ENCODE assay signal across 9 mouse cellular contexts in the genomic region with DNA sequence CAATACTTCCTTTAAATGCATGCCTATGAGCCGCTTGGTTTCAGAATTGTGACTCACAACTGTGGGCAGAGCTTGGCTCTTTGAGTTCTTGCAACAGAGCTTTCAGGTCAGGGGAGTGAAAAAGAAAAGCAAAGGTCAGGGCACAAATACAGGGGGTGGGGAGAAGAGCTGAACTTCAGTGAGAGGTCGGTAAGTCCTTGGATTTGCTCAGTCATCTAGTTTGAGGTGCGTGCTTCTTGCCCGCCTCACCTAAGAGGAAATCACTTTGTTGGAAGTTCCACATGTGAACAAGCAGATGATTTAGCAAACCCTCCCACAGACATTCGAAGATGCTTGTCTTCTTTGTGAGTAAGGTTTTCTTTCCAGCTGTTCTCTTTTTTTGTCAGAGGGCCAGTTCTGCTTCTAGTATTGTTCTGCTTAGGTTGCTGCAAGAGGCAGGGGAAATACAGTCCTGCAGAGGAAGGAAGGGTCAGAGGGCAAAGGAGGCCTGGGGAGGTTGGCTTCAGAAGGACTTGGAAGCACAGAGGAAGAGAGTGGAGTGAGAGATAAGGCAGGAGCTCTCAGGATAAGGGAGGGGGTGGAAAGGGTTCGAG. TPM values are rescaled to one million over a fixed set of nuclear protein-coding genes. Genes with fewer than 3 reads are reported as not detected.
A peak's percentile ranks its signal among the peaks of the same experiment; 100 is the strongest.
DNase-seq lines count a peak whose midpoint lies in the region; ATAC-seq and TF ChIP-seq lines count a peak whose summit lies in the region.
"Had no signal": no experiment of that assay in that cellular context is flagged by ENCODE, and none has a peak within 500 bp of the region (broad histone marks: within the 10 kb centered on the region; RNA-seq: fewer than 3 reads in every experiment).

No protein-coding gene starts in this region.

- no peaks in the 10 kb centered on the region for H3K27me3 ChIP-seq in heart, adult 2 months (ENCODE audit: control insufficient read depth, insufficient read depth, low read length)
- H3K27me3 ChIP-seq: neural tube, embryonic 13.5 days had no signal

- TF ChIP-seq CTCF in heart, adult 2 months (IDR thresholded peaks at IDR 0.05), result no peak

- H3K4me3 ChIP-seq in heart, adult 2 months, result no peak overlapping the region
- H3K4me3 ChIP-seq: neural tube, embryonic 13.5 days had no signal

- TF ChIP-seq POLR2A in heart, adult 2 months (IDR thresholded peaks at IDR 0.05; ENCODE audit: insufficient read depth, low read depth, low read length), result no peak

- no peak for TF ChIP-seq EP300 in heart, adult 2 months (IDR thresholded peaks at IDR 0.05; ENCODE audit: insufficient read depth, low read depth, low read length)

- 34% methylated on average over 6 of the region's 6 CpGs for WGBS in heart, adult 2 months

- peaks cover 5% of the 10 kb centered on the region for H3K4me1 ChIP-seq in heart, adult 2 months (ENCODE audit: control insufficient read depth, insufficient read depth, low read length)

- peaks cover 3% of the 10 kb centered on the region for H3K36me3 ChIP-seq in heart, adult 2 months (ENCODE audit: control insufficient read depth, insufficient read depth, low read length)
- H3K36me3 ChIP-seq: neural tube, embryonic 13.5 days had no signal

- peak overlapping the region; percentile 21; the same call in 1 of the 2 replicates for H3K27ac ChIP-seq in heart, adult 2 months
- H3K27ac ChIP-seq: neural tube, embryonic 13.5 days had no signal

- H3K9ac ChIP-seq in heart, adult 2 months (ENCODE audit: low read depth, low read length), result no peak overlapping the region
- H3K9ac ChIP-seq: neural tube, embryonic 13.5 days had no signal

- ATAC-seq in neutrophil, adult 5-6 weeks (ENCODE audit: extremely low read depth, insufficient number of reproducible peaks, low FRiP score, poor library complexity, severe bottlenecking), result peak; percentile 93

- no peaks in the 10 kb centered on the region for H3K79me2 ChIP-seq in heart, adult 2 months (replicated peaks; ENCODE audit: control insufficient read depth, insufficient read depth, low read length)

- intact Hi-C loops in heart, adult 2 months (cut with DNase I), result loop anchor here (2.0 kb wide), 2 partner anchors 26 to 70 kb away; a partner anchor contains a TSS

- DNase-seq in 416B (ENCODE audit: low read depth), result peak; percentile 91
- DNase-seq in NIH3T3 (ENCODE audit: low read depth), result peak; percentile 64
- peak in 1 of 2 experiments; percentile 15 for DNase-seq in heart, adult 2 months
- peak; percentile 31 to 61 for DNase-seq in kidney, postnatal 25 days
- no peak for DNase-seq in cerebellum, adult 9-11 months
- no peak for DNase-seq in spleen, adult 18-20 months
- no peak for DNase-seq in spleen, postnatal 14 days (ENCODE audit: low spot score in 2 of 2)

RNA-seq across cellular contexts. Expression of a gene that starts 25.5 kb away (rescaled TPM):
- 10 to 100 TPM; 16.5 to 17.7 TPM for total RNA-seq in heart, adult 2 months (2021)
- 6.2 and 10.5 TPM in 2 replicates for polyA plus RNA-seq in heart, adult 2 months (2012; rRNA removed)
- total RNA-seq in neutrophil, adult 5-6 weeks (2017), result 58.0 and 72.0 TPM in 2 replicates

Comparison
In these comparisons a context has a peak if more than half of its experiments do, and no peak if none do; other contexts are left out.
1. DNase-seq: peak in 416B (single experiment), NIH3T3 (single experiment) and kidney, postnatal 25 days (2 of 2); none in cerebellum, adult 9-11 months (single experiment), spleen, adult 18-20 months (0 of 2) and spleen, postnatal 14 days (0 of 2).